Mouse (Mus musculus) thymus, postnatal 36 days (tissue): ENCODE measurements around the gene Gfra4.
A peak's percentile ranks its signal among the peaks of the same experiment; 100 is the strongest.
"Not testable (repeated sequence)": the region's sequence is repeated elsewhere in the genome, so short reads cannot be mapped to it uniquely, and the experiment has no call there.

Source experiments
- DNase-seq, 2 experiments: peaks; one replicate each; pipeline ENCODE4 v3.0.0; 2022; ENCODE audit warnings: mixed read lengths in 2 of 2

Gfra4 gene

DNA sequence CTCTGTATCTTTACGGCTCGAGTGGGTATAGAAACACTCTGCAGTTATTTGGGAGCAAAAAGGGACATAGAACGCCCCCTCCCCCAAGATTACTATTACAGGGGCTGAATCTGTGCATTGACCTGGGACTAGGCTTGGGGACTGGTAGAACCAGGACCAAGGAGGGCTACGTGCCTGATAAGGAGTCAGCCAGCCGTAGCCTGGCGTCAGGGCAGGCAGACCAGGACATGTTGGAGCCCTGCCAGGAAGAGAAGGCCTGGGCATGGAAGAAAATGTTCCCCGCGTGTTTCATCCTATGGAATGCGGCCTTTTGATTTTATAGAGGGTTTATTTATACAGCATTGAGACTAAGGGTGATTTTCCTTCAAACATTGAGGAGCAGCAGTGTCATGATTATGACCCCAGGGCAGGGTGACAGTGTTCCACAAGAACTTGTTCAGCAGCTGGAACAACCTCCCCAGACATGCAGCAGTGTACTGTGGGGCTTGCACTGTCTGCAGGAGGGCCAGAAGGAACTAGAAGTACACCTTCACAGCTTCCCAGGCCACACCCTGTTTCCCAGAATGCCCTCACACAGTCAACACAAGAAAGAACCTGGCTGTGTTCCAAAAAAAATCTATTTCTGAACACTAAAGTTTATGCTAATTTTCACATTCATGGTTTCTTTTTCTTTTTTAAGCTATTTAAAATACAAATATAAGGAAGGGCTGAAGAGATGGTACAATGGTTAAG is 2.3 kb upstream of the Gfra4 start:
- no peak for DNase-seq

DNA sequence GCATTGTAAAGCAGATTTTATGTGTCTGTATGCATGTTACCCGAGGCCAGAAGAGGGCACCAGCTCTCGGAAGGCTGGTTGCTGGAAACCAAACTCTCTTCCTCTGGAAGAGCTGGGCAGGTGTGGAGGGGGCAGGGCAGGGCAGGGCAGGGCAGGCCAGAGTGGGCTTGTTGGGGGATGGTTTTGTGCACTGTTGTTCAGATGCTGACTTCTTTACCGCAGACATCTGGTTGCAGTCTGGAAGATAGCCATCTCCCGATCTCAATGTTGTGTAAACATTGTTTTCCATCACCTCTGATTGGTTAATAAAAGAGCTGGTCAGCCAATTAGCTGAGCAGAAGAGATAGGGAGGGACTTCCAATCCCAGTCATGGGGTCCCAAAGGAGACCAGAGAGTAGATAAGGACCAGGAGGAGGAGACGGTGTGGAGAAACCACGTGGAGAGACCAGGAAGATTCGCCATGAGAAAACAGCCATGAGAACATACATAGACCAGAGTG is 1.5 kb upstream of the Gfra4 start:
- no peak for DNase-seq

DNA sequence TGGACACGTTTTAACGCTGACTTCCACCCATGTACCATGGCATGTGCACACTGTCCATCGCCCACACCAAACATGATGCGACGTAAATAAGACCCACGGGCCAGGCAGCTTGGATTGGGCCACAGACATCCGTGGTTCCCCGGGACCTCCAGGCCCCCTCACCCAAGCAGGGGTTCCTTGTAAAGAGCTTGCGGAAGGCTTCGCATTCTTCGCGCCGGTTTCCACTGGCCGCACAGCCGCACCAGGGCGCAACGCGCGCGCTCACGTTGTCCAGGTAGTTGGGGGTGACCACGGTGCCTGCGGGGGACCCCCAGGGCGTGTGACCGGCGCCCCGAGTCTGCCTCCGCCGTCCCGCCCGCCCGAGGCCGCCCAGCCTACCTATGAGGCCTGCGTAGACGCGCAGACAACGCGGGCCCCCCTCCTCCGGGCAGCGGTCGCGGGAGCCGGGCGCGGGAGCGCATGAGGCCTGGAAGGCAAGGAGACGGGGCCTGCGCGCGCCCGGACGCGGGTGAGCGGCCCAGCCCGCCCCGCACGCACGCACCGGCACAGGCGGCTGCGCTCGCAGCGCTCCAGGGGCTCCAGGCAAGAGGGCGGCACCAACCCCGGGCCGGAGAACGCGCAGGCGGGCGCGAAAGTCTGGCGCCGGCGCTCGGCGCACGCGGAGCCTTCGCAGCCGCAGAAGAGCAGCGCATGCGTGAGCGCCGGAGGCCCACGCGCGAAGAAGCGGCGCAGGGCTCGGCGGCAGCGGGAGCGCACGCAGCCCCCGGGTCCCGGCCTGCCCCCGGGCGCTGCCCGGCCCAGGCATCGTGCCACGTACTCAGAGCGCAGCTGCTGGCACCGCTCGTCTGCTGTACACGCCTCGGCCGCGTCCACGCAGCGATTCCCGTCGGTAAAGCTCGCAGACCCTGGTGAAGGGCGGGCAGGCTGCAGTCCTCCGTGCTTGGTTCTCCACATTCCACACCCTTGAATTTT is 1.7 kb downstream of the Gfra4 start:
- no peak for DNase-seq

DNA sequence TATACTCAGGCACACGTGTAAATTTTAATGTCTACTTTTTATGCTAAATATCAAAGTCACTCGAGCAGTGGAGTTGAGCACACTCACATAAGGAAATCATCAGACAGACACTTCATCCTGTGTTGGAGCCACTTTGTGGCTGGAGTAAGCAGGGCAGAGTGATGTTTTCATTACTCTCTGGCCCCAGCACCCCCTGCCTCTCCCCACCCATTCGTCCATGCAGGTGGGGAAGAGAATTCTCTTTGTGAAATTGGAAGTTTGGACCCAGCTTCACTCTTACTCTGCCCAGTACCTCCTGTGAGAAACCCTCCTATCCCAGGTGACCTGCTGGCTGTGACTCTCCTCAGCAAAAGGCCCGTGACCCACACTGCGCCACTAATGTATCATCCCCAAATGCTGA is 4.2 kb downstream of the Gfra4 start:
- no peak for DNase-seq

DNA sequence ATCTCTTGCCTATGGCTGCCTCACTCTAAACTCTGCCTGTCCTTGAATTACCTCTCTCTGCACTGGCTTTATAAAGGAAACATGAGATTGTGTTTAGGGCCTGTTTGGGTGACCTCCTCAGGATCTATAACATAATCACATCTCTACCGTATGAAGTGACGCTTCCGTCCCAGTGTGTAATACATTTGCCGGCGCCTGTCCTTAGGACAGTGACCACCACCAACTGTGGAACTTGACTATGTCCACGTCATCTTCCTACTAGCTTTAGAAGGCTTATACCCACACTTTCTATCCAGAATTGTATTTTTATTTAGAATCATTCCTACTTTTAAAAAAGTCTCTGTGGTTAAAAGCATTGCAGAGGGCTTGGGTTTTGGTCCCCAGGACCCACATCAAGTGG is 4.7 kb downstream of the Gfra4 start:
- DNase-seq, result no peak

DNA sequence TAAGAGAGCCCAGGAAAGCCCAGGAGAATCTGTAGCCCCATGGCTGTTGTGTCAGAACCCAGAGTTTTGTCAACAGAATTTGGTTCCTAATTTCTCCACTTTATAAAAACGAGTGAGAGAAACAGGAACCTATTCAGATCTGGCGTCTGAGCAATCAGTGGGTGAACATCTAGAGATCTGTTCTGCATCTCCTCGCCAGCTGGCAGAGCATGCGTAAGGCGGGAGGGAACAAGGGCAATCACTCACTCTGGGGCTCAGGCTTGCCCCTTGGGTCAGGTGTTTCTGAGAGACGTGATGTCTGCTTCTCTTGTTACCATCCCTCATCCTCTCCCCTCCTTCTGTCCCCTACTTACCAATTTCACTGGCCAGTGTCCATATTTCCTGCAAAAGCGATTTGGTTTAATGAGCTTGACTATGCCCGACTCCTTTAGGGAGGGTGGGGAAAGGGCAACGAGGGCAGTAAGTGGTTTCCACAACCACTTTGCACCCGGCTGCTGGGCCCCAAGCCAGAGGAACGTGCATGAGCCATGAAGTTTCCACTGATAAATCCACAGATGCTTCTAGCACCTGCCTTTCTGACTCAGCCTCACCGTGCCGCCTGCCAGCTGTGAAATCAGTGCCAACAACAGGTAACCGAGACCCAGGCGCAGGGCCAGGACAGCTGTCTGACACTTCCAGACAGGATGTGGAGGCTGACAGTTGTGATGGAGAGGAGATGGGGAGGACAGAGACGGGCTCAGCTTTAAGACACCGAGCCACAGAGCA is 5.5 kb downstream of the Gfra4 start:
- DNase-seq, result peak in 1 of 2 experiments; percentile 35

DNA sequence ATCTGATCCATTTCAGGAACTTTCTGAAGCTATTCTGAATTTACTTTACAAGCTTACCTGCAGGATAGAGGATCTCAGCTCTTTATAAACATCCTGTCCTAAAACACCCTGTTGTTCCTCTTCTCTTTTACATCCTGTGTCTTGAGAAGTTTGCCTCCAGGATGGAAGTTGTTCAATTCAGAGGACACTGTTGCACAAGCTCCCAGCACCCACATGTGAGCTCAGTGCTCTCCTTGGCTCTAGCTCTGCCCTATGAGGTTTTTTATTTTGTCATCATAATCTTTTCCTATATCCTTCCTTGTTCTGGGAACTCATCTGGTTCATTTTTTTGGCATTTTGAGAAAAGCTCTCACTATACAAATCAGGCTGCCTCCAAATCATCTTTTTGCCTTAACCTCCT is 6.1 kb downstream of the Gfra4 start:
- no peak for DNase-seq

DNA sequence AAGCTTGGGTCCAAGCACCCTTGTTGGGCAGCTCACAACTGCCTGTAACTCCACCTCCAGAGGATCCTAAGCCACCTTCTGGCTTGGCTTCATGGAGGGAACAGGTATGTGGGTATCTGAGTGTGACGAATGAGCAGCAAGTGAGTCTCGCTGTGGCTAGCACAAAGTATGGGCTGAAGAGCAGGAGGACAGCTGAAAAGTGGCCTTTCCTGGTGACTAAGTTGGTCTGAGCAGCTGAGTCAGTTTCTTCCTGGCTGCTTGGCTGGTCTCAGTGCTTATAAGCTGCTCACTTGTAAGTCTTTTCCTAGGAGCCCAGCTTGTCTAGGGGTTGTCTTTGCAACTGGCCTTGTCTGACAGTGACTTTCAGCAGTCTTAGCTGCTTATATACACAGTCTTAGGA is 6.5 kb downstream of the Gfra4 start:
- no peak for DNase-seq

DNA sequence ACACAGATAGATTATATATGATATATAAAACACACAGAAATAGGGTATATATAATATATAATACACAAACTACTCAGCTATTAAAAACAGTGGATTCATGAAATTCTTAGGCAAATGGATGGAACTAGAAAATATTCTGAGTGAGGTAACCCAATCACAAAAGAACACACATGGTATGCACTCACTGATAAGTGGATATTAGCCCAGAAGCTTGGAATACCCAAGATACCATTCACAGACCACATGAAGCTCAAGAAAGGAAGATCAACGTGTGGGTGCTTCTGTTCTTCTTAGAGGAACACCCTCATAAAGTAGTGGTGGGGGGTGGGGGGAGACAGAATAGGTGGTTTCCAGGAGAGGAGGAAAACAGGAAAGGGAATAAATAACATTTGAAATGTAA is 11.5 kb downstream of the Gfra4 start:
- not testable (repeated sequence) for DNase-seq

DNA sequence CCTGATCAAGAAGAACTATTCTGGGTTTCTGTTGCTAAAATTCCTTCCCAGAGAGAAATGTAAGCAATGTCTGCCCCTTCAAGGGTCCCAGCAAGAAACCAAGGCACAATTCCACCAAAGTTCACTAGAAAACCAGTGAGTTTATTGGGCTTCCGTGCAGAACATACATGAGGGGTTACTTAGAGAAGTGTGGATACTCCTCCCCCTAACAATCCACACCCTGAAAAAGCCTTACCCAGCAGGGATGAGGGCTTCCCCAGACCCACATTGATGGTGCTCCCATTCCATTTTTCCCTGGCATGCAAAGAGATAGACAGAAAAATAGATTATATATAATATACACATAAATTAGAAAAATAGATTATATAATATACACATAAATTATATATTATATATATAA is 11.9 kb downstream of the Gfra4 start:
- no peak for DNase-seq

DNA sequence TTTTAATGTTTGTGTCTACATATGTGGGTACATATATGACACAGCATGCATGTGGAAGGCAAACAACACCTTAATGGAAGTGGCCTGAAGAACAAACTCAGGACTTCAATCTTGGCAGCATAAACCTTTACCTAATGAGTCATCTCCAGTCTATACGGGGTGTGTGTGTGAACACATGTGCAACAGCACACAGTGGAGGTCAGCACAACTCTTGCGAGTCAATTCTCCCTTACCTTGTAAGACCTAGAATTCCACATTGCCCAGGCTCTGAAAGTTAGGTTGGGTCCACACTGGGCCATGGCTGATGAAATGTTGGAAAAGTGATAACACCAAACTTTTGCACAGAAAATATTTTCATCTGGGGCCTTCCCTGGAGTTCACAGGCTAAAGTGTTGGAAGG is 12.3 kb downstream of the Gfra4 start:
- no peak for DNase-seq

DNA sequence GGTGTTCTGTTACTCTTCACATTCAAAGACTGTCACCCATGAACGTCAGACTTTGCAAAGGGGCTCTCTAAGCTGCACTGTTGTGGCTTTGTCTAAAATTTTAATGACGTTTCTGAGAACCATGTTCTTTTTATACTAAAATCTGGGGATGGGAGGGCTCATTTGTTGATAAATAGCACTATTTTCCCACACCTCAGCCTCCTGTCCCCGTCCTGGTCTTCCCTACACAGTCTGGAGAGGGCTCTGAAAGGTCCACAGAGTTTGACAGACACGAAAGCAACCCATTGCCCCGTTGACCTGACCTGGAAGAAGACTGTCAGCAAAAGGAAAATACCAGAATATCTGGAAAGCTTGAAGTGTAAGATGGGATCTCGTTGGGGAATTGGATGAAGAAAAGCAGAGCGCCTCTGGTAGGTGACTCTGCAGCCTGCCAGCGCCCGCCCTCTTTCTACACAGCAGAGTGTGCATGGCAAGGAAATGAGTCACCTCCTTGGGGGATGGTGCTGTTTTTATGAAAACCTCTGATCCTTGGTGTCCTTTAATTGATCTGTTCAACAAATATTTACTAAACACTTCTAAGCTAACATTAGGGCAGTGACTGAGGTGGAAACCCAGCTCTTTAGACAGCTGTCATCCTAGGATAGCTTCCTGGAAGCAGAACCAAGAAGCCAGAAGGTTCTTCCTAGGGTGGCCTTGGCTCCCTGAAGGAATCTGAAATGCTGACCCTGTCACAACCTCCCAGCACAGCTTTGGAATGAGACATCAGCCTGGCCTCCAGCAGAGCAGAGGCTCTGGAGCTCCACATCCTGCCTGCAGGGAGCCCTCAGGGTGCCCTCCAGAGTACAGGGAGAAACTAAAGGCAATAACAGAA is 13.6 kb downstream of the Gfra4 start:
- DNase-seq, result no peak

DNA sequence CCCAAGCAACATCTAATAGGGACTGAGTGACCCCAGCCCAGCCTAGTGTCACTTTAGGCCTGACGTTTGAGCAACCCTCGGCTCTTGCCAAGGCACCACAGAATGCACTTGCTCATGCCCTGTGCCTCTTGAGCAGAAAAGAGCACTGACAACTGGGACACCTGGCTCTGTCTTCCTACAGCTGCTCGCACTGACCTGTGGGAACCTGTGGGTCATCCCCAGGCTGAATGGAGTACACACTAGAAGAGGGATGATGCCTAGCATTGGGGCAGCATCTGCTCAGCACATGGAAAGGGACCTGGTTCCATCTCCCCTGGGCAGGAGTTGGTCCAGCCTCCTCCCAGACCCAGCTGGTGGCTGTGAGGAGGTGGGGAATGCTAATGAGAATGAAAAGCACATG is 15.9 kb downstream of the Gfra4 start:
- DNase-seq, result no peak

DNA sequence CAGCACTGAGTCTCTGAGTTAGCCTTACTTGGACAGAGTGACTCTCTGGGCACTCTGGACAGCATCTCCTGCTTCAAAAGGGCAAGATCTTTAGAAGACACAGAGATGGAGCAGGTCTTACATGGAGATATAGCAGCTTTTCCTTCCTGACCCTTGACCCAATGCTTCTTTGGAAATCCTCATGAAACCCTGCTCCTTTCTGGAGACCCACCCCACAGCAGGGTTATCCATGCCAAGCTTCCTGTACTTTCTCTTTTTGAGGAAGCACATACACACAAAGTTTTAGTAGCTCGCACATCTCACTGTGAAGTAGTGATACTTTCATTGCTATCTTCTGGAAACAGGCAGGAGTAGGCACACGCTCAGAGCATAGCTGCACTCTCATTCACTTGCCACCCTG is 17.7 kb downstream of the Gfra4 start:
- DNase-seq, result no peak

DNA sequence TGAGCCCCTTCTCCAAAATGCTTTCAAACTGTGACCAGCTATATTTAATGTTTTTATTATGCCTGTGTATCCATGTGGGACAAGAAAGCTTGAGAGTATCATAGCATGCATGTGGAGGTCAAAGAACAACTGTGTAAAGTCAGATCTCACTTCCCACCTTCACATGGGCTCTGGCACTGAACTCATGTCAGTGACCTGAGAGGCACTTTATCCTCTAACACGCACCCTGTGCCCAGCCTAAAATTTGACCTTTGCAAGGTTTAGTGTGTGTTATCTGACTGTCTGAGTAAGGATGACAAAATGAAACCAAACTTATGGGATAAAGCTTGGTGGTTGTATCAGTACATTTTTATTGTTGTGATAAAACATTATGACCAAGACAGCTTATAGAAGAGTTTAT is 32.3 kb downstream of the Gfra4 start:
- no peak for DNase-seq

DNA sequence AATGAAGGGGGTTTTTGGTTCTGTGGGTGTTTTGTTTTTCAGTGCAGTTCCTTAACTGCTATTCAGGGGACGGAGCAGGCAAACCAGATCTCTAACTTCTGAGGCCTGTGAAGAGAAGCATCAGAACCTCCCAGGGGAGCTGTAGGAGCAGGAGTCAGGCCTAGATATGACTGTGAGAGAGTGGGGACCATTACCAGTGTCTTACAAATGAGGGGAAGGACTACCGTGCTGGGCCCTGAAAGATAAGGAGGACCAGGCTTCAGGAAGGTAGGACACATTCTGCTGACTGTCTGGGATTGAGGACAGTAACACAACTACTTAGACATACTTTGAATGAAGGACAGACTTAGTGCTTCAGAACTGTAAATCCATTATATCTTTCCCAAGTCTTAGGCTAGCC is 33.8 kb downstream of the Gfra4 start:
- no peak for DNase-seq

DNA sequence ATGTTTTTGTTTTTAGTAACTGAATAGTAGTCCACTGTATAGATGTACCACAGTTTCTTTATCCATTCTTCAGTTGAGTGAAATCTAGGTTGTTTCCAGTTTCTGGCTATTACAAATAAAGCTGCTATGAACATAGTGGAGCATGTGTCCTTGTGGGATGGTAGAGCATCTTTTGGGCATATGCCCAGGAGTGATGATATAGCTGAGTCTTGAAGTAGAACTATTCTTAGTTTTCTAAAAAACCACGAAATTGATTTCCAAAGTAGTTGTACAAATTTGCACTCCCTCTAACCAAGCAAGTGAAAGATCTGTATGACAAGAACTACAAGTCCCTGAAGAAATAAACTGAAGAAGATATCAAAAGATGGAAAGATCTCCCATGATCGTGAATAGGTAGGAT is 50.1 kb downstream of the Gfra4 start:
- no peak for DNase-seq
